Mouse (Mus musculus) kidney, adult 2 months (tissue): ENCODE measurements at regions not wholly inside any gene's neighbourhood (a gene's known extent, or its start where the extent isn't known, plus 50 kb on each side); places are given as distances from the start of the nearest gene placed in this dataset.

Experiments
- CTCF ChIP-seq: fragments of 200-500 bp; conservative IDR thresholded peaks from 2 replicates; pipeline ENCODE4 v1.5.1; 2011; ENCODE audit warnings: low read depth, mild to moderate bottlenecking, control low read depth, low read length, moderate library complexity, mixed read lengths; ENCODE audit not compliant: insufficient read depth, insufficient read length
- POLR2A ChIP-seq: fragments of 200-500 bp; IDR thresholded peaks from one replicate; pipeline ENCODE4 v1.6.1; 2011; ENCODE audit warnings: low read depth, low read length, control low read depth

- no peak for TF ChIP-seq CTCF
- no peak for TF ChIP-seq POLR2A
Measured at GRCm38 (mm10) chr10:118947016-118947674, 77.1 kb upstream of the Dyrk2 start.
